Mouse (Mus musculus) layer of hippocampus, adult 9-10 months (tissue): ENCODE results near the gene Mthfsd.
A peak's percentile ranks its signal among the peaks of the same experiment; 100 is the strongest.

ENCODE experiments used
- DNase-seq: peaks from one replicate; pipeline ENCODE4 v3.0.0; 2022; ENCODE audit warnings: low spot score

The Mthfsd gene

GRCm38 (mm10) chr8:121121704-121122103 is 13.5 kb upstream of the Mthfsd start:
- no peak for DNase-seq

DNA sequence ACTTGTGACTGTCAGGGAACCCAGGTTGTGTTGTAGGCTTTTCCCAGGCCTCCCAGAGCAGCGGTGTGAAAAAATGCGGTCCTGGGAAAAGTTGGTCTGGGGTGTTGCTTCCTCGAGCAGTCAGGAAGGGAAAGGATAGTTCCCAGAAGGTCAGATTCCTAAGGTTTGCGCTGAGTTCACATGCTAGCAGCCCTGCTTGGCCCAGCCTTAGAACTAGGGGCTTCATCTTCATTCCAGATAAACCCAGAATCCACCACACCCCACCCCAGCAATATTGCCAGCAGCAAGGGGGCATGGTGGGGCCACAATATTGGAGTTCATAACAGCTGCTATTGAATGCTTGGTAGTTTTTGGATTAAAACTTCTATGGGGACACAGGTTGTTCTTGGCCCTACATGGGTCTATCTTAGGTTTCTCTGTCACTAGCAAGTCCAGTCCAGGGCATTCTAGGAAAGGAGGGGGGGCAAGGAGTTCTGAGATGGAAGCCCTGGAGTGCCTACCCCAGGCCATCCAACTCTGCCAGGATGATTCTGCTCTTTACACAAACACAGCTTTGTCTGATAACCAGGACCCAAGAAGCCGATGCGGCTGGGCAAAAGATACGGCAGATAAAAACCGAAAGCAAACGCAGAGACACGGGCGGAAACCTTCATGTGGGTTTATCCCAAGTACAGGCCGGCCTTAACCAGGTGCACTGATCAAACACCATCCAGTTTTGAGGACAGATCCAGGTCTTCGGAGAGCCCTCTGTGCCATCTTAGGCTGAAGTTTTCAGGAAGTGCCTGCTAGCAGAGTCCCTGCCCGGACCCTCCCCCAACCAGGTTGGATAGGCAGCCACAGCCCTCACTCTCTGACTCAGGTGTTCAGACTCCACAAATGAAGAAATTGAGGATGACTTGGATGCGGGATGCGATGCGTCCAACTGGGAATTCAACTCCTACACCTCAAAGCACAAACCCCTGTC is 12.5 kb upstream of the Mthfsd start:
- DNase-seq = no peak

DNA sequence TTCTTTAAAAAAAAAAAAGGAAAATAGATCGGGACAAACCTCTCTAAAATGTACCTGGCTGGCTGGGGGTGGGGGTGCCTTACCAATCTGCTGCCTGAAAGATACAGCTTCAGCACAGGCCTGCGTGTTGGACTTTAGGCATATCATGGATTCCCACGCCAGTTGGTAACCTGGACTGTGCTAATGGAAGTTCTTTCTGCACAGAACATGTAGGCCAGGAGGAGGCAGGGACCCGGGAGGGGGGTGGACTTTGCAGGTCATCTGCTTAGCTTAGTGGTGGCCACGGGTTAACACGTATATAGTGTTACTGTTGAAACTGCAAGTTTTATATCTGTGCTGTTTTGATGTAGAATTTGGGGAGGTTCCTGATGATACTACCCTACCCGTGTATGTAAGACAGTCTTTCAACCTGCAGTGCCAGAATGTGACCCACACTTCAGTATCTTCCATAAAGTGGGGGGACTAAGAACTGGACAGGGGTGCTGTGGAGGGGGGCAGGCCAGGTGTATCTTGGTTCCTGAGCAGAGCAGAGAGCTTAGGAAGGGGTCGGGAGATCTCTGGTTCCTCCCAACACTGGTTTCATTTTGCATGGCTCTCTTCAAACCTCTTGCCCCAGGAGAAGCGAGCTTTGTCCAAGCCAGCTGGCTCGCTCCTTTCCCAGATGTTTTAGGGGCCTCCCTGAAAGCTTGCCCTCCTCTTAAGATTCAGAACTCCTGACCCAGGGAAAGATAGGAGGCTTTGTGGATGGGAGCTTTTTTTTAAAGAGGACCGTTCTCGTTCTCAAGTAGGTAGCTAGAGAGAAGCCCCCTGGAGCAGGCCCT is 11.7 kb upstream of the Mthfsd start:
- no peak for DNase-seq

DNA sequence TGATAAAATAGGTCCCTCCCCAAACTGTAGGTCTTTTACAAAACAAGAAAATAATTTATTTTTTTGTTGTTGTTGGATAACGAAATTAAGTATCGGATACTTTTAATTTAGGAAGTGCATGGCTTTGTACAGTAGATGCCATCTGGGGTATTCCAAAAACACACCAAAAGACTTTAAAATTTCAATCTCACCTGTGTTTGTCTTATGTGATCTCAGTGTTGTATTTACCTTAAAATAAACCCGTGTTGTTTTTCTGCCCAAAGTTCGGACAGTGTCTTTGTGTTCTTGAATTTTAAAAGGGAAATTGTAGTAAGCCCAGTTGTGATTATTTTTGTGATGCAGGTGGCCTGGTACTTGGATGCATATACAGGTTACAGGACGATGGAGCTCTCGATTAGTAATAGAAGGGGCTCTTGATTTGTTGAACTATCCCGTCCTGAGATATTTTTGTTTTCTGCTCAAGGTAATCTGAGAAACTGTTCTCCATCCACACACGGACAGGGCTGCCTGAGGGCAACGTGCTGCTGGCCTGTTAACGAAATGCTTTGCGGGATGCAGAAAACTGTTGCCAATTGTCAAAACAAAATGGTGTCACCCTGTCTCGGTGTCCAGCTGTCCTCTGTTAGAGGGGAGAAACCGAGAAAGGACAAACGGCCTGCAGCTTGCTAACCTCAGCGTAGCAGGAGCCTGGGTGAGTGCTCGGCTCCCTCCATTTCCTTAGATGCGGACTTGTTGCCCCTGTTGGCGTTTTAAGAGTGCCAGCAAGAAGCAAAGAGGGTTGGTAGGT is 10.6 kb upstream of the Mthfsd start:
- no peak for DNase-seq

GRCm38 (mm10) chr8:121117906-121118305 is 9.7 kb upstream of the Mthfsd start:
- no peak for DNase-seq

DNA sequence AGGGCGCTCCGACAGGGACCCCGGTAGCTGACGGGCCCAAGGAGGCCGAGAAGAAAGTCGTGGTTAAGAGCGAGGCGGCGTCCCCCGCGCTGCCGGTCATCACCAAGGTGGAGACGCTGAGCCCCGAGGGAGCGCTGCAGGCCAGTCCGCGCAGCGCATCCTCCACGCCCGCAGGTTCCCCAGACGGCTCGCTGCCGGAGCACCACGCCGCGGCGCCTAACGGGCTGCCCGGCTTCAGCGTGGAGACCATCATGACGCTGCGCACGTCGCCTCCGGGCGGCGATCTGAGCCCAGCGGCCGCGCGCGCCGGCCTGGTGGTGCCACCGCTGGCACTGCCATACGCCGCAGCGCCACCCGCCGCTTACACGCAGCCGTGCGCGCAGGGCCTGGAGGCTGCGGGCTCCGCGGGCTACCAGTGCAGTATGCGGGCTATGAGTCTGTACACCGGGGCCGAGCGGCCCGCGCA is 9.0 kb upstream of the Mthfsd start:
- no peak for DNase-seq

GRCm38 (mm10) chr8:121116591-121117185 is 8.5 kb upstream of the Mthfsd start:
- DNase-seq = no peak

- no peak for DNase-seq
These were observed 7.8 kb upstream of the Mthfsd start, which contains the start of gene Foxc2 for GRCm38 (mm10) chr8:121115948-121116347. TSS of gene Foxc2 (plus strand) at chr8:121116171.

GRCm38 (mm10) chr8:121115136-121115535 is 6.9 kb upstream of the Mthfsd start:
- no peak for DNase-seq

- DNase-seq = peak; percentile 96
These were observed 5.1 kb upstream of the Mthfsd start for GRCm38 (mm10) chr8:121113261-121113660.

DNA sequence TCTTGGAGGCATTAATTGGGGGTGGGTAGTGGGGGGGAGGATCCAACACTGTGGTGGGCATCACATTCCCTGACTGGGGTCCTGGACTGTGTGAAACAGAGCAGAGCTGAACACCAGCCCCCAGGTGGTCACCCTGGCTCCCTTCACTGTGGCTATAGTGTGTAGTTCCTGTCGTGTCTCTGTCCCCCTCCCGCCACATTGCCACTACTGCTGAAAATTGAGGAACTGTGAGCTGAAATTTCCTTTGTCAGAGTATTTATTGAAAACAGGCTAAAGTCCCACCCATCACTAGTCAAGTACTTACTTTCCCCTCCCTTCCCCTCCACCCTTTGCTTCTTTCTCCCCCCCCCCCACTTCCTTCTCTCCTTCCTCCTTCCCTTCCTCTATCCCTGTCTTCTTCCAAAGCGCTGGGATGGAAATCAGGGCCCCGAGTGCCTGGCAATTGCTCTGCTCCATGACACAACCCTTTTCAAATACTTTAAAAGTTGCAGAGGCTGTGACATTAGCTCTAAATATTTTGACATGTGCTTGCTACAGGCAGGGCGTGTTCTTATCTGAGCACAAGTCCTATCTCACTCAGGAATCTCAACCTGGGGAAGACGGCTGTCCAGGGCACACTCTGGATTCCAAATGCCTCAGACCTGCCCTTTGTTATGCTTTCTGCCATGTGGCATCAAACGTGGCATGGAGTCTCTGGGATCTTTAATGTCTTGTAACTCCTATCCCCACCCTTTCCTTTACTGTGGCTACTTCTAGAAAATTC is 3.1 kb upstream of the Mthfsd start:
- DNase-seq = no peak

DNA sequence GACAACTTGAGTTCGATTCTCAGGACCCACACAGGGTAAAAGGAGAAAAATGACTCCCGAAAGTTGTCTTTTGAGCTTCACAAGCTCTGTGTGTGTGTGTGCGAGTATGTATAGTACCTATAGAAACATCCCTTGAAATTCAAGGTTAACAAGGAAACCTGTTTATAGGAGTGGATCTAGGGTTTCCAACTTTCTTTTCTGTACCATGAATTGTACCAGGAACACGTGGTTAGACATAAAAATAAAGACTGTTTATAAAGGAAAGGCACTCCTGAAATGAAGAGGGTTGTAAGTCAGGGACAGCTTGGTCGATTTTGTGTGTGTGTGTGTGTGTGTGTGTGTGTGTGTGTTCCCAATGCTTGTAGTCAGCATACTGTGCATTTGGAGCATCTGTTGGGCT is 465 bp upstream of the Mthfsd start:
- no peak for DNase-seq

GRCm38 (mm10) chr8:121104049-121104818 is 4.0 kb downstream of the Mthfsd start:
- DNase-seq = peak; percentile 58

GRCm38 (mm10) chr8:121093496-121093895 is 14.7 kb downstream of the Mthfsd start:
- no peak for DNase-seq

DNA sequence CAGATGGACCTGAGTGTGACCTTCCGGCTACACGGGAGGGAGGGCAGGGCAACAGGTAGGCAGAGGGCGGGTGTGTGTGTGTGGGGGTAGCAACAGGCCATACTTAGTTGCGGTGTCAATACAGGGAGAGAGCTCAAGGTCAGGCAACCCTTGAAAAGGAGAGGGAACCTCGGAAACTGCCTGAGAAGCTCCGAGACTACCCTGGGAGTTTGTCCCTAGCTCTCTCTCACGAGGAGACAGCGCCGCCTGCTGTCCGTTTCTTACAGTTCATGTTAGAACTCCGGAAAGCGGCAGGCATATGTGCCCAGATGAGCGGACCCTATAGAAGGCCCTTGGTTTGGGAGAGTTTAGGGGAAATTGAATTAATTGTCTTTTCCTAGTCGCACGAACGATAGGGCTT is 15.6 kb downstream of the Mthfsd start:
- peak; percentile 59 for DNase-seq

DNA sequence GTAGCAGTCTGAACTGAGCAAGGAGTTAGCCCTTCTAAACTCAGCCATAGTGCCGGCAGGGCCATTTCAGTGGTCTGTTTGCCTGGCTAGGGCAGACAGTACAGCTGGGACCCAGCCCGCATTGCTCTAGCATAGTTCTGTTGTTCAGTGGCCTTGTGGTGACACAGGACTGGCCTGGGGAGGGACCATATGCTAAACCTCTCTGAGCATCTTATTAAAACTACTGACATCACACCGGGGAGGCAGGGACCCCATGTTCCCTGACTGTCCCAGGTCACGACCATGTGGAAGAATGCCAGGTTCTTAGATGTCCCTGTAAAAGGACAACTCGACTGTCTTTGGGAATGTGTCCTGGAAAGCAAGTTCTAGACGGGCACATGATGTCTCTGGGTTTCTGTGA is 16.1 kb downstream of the Mthfsd start:
- no peak for DNase-seq

DNA sequence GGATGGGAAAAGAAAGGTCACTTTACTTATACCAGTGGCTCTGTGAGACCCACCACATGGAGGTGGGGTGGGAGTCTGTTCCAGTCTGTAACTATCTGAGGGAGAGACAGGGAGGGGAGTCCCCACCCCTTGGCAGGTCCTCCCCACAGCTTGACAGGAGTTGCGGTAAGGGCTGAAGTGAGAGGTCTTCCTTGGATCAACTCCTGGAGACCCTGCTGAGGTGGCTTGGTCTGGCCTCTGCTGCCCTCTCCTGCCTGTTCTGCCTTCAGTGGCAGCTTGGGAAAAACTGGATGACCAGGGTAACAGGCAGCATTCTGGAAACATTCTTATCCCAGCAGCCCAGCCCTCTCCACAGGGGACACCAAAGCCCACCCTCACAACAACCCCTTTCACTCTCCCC is 17.5 kb downstream of the Mthfsd start:
- DNase-seq = no peak

DNA sequence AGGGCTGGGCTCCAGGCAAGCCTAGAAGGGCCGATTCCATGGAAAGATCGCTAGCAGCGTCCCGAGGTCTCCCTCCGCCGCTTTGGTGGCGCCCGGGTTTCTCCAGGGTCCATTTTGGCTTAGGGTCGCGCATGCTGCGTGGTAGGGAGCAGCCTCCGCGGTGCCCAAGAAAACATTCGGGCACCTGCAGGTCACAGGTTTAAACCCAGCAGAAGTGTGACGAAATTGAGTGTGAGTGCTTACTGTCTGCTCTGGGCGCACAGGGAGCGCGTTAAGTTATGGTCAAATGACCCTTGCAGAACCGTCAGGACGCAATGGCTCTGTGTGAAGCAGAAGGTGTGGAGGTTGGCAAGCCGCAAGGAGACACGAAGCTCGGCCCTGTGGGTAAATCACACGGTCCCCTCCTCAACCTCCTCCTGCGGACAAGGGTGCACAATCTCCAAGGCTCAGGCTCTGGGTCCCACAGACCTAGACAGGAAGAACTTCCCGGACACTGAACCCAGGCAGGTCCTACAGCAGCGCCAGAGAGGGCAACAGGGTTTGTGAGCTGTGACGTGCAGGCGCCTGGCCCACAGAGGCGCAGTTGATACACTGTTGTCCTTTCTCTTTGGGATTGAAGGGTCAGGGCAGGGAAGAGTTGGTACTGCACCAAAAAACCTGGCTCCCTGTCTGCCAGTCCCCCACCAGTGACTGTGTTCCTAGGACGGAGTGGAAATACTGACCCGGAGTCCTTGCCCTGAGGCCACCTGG is 18.4 kb downstream of the Mthfsd start:
- DNase-seq = no peak
